Mouse (Mus musculus) gastrocnemius, adult 8-10 months (tissue): ENCODE results near the gene Lipf. TPM values are rescaled to one million over a fixed set of nuclear protein-coding genes. Genes with fewer than 3 reads are reported as not detected.

ENCODE experiments used
- DNase-seq, 2 experiments: peaks; one replicate each; pipeline ENCODE4 v3.0.0; 2022; ENCODE audit warnings: low spot score in 2 of 2
- total RNA-seq, 4 experiments: library from RNA; stranded (reverse); gene quantifications; 2 replicates each; pipeline ENCODE4 v1.2.4; 2022

Lipf gene
- under 1 TPM in 1 of 4 experiments, not detected in 3; 0.20 TPM for total RNA-seq

DNA sequence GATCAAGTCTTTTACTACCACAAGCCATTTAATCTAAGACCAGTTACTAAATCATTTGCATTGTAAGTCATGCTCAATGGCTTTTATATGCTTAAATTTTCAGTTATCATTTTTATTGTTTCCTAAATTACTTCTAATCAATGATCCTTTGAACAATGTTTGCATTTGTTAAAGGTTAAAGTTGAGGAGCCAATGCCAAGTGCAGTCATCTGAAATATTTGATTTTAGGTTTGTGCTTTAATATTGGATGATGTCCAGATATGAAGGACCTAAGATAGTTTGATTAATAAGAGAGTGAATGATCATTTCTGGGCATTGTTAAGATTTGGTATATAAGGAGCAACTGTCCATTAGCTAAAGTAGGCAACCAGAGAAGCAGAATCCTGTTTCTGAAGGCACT is at the start of gene Lipf:
Lipf (plus strand) TSS at position 301 of the 400 bp plus-strand sequence.
- no peak for DNase-seq

DNA sequence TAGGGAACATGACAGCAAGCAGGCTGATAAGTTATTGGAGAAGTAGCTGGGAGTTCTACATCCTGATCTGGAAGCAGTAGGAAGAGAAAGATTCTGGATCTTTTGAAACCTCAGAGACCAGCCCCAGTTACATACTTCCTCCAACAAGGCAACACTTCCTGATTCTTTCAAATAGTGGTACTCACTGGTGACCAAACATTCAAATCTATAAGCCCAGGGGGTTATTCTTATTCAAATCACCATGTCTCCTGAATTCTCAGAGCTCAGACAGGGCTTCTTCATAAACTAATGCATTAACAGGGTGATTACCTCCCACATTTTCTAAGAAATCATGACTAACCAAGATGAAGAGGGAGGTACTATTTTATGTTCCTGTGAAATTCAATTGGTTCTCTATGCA is 36.9 kb upstream of the Lipf start:
- no peak for DNase-seq

GRCm38 (mm10) chr19:33979007-33979406 is 18.0 kb downstream of the Lipf start:
- no peak for DNase-seq

- no peak for DNase-seq
Observed at GRCm38 (mm10) chr19:33983043-33983442, 22.1 kb downstream of the Lipf start.

DNA sequence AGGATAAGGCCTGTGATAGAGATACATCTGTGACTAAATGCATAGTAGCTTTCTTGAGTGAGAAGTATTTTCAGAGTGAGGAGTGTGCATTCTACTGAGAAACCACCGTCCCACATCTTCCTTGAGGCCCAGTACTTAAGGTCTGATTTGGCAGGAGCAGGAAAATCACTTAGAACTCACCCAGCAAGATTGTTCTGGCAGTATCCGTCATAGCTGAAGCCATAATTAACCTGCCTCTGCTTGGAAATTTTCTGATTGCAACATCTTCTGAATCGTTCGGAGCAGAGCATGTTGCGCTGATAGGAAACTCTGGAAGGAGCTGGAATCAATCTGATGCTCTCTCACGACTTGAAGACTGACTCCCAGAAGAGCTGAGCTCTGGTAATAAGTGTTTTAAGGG is 47.0 kb downstream of the Lipf start, which contains the start of gene Lipk:
Lipk (plus strand) TSS at position 289 of the 400 bp plus-strand sequence.
- DNase-seq: no peak

GRCm38 (mm10) chr19:34021440-34022172 is 60.6 kb downstream of the Lipf start:
- no peak for DNase-seq

DNA sequence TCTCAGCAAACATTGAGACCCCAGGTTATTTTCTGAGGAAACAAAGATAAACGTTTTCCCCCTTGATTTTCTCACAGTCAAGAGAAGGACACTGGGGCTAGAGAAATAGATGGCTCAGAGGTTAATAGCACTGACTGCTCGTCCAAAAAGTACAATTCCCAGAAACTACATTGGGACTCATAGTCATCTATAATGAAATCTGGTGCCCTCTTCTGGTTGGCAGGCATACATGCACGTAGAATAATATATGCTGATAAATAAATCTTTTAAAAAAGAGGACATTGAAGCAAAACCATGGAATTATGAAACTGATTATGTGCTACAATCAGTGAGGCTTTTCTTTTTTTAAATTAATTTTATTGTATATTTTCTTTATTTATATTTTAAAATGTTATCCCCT is 61.8 kb downstream of the Lipf start:
- no peak for DNase-seq

Other genes with a start within 250 kb of the Lipf start
- under 1 TPM in 3 of 4 experiments, not detected in 1; 0.24 to 0.44 (median 0.35) TPM for gene Lipo2, start 209.8 kb upstream of the Lipf start, total RNA-seq
- 1 to 10 TPM; 4.9 to 6.6 (median 5.8) TPM for gene Lipo3, start 199.2 kb upstream of the Lipf start, total RNA-seq
- not detected for gene Lipo1, start 173.7 kb upstream of the Lipf start, total RNA-seq
- gene Lipk, start 47.1 kb downstream of the Lipf start, total RNA-seq: not detected
- gene Lipn, start 106.2 kb downstream of the Lipf start, total RNA-seq: not detected
- gene Lipm, start 139.7 kb downstream of the Lipf start, total RNA-seq: not detected
- not detected for gene Ankrd22, start 204.9 kb downstream of the Lipf start, total RNA-seq
- under 1 TPM; 0.48 to 0.80 (median 0.57) TPM for gene Stambpl1, start 231.0 kb downstream of the Lipf start, total RNA-seq